Mouse (Mus musculus): ENCODE data around the gene Celf2.

Celf2 gene

DNA sequence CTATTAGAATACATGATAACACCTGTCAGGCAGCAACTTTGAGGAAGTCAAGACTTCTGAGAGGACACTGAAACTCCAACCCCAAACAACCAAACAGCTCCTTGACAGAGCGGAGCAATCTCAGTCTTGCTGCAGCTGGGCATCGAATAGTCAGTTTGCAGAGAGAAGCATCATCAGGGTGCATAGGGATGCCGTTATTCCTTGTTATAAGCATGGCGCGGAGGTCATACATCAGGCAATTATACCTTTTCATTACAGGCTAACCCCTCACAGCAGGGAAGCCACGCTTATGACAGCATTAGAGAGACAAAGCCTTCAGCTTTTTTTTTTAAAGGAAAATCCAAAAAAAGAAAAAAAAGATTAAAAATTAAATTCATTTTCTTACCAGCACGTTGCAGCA, 113.9 kb downstream of the Celf2 start:
- no peak for DNase-seq (ENCODE audit: low read depth in 2 of 2, low spot score in 2 of 2)

DNA sequence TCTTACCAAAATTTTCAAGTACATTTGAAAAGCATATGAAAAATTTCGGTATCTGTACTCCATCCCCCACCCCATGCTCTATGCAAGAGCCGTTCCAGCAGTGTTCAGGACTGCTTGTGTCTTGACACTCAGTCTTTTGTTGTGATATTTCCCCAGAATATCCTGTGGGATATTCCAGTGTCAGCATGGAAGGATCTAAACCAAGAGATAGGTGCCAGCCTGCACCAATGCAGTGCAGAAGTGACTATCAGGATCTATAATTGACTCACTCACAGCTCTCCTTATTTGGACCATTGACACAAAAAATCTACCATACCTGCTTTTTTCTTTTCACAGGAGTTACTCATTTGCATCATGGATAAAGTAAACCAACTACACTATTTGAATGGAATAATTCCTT, 116.9 kb downstream of the Celf2 start:
- DNase-seq (ENCODE audit: low read depth in 2 of 2, low spot score in 2 of 2), result no peak

DNA sequence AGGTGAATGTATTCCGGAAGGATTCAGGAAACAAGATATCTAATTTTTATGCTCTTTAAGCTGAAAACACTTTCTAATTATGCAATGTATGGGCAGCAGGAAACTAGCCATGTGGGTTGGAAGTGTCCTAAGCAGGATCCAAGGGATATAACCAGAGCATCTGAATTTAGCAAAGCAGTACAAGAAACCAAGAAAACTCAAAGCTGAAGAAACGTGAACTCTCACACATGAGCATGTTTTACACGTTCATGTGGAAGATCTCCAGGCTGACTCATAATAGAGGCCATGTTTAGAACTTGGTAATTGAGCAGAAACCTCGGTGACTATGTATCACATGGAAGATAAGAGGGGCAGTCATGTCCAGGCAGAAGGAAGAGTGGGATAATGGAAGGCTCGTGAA, 120.1 kb downstream of the Celf2 start:
- DNase-seq (ENCODE audit: low read depth in 2 of 2, low spot score in 2 of 2), result no peak

DNA sequence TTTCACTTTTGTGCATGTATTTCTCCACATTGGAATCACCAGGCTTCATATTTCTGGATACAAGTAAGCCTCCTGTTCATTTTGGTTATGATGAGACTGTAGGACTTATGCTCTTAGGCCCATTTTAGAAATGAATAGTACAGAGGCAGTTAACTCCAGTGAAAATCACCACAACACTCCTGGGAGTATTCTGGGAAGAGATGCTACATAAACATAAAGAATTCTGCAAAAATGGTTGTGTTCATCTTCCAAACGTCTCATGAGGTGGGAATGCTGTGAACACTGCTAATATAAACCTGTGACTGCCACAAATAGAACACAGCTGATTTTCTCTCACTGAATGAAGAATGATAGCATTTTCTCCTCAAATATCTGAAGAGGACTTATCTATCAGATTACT, 130.6 kb downstream of the Celf2 start:
- DNase-seq (ENCODE audit: low read depth in 2 of 2, low spot score in 2 of 2), result no peak

DNA sequence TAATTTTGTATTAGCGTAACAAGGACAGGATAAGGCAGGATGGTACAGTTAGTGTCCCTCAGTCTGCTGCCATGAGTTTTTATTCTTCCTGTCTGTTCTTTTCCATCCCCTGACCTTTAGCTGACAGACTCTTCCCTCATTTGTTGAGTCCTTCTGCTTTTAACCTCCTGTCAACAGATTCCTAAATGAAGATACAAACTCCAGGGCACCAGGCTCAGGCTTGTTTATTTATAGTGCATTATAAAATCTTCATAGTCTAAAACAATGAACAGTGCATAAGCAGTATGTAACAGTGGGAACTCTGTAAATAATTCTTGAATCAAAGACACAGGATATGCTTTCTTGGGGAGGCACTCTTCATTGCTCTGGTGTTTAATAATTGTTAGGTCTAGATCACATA, 131.5 kb downstream of the Celf2 start:
- DNase-seq (ENCODE audit: low read depth in 2 of 2, low spot score in 2 of 2), result no peak

DNA sequence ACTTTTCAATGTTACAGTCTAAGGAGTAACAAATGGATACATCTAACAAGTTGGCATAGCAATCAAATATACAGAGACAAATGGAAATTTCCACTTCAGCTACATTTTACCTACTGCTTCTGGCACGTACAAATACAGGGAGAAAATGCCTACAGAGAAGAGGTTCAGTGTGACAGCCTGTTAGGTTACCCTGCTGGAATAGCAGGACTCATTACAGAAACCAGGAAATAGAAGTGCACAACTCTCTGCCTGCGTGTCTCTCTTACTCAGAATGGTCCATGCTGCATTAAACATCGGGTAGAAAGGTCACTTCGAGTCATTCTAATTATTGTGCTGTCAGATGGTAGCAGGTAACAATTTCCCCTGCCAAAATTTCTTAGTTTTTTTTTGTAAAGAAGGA, 141.6 kb downstream of the Celf2 start:
- no peak for DNase-seq (ENCODE audit: low read depth in 2 of 2, low spot score in 2 of 2)

DNA sequence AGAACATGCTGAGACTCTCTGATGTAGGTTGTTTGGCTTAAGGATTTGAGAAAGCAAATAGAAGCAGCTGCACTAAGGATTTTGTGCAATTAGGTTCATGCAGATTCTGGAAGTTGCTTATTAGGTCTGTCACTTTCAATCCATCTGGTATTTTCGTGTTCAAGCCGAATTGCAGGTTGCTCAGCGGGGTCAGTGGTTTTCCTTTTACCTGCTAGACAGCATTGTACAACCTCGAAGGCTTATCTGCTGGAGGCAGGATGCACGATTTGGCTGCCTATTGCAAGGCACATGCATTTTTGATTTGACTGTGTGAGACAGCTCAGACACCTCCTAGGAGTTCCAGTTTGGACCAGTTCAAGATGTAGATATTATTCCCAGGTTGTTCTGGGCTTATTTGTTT, 149.8 kb downstream of the Celf2 start:
- no peak for DNase-seq (ENCODE audit: low read depth in 2 of 2, low spot score in 2 of 2)

DNA sequence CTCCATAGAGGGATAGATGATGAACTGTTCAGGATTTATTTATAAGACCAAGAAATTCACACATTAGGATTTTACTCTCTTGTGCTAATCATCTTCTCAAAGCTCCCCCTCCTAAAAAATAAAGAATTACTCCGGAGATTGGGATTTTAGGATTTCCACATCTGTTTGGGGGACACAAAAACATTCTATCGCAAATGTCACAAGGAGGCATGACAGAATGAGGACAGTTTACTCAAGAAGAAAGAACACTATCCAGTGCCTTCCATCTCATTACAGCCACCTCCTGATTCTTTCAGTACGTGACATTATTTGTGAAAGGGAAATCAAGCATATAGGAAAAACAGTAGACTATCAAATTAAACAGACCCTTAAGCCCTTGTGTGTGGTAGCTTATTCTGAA, 150.5 kb downstream of the Celf2 start:
- no peak for DNase-seq (ENCODE audit: low read depth in 2 of 2, low spot score in 2 of 2)

DNA sequence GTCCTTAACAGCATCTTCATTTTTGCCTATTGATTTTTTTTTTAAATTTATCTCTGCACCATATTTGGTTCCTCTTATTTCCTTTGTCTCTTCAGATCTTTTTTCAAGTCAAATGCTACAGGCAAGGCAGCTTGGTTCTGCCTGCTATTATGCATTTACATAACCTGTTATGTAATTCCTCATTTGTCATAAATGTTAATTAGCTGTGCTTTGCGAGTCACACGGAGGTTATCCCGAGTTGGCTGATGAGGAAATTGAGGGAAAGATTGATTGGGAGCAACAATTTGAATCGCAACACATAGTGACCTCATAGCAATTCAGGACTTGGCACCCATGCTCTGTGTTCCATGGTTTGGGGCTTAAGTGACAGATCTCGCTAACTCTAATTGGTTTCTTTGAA, 158.1 kb downstream of the Celf2 start:
- DNase-seq (ENCODE audit: low read depth in 2 of 2, low spot score in 2 of 2), result no peak

DNA sequence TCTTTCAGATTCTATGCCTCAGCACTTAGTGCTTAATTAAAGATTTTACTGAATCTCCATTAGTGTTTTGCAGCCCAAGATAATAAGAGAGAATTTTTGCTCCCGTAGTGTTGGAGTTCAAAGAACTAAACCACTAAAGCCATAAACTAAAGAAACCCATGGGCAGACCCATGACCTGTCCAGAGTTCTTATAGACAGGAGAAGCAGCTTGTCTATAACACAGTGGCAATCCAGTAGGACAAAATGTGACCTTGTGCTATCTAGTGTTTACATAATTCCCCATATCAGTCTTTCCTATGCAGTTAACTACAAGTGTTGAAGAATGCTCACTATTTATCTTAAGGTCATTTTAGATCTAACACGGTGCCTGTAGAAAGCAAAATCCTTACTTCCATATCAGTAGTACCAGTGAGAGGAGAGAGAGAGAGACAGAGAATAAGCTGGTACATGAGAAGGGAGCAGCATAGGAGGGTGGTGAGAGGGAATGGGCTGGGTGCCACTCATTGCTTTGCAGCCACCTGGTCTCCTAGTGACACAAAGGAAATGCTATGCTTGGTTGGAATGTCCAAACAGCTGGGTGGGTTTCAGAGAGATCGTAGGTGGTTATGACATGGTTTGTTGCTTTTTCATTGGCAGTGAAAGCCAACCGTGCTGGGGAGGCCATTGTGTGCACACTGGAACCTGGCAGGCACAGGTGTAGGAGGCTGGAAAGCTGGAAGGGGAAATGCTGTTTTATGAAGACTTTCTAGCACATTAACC, 162.5 kb downstream of the Celf2 start:
- DNase-seq (ENCODE audit: low read depth in 2 of 2, low spot score in 2 of 2), result no peak

DNA sequence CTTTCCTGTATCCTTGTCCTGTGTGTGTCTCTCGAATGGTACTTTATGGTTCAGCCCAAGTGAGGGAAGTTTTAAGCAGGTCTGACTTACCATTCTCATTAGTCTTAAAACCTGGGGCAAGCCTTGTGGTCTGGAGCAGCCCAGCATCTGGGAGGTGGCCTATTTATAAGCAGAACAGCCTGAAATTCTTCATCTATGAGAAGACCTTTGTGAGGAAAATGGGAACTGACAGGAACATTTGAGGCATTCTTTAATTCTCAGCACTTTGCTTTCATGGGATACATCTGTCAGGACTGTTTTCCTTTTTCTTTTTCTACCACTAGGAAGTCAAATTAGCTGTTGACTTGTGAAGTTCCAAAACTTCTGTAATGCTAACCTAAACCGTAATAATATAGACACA, 164.4 kb downstream of the Celf2 start:
- DNase-seq (ENCODE audit: low read depth in 2 of 2, low spot score in 2 of 2), result no peak

DNA sequence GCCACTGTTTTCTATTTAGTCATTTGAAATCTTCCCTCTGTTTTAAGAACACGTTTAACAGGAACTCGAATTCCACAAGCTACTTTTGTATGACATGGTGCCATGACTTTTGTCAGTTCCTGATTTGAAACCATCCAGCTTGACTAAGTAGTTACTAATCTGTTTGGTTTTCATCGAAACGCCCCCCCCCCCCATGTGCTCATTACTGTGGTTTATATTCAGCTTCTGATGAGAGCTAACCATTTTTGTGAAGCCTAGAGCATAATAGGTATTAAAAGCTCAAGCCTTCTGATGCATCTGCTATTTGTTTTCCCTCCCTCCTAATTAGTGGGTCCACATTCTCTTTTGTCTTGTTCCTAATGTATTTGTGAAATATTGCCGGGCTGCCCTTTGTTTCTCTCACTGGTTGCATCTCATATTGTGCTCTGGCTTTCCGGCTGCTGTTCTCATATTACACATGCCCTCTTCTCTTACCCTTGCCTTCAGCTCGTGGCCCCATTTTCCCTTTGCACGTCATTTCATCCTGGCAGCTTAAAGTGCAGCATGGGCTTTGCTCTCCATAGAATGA, 166.4 kb downstream of the Celf2 start:
- no peak for DNase-seq (ENCODE audit: low read depth in 2 of 2, low spot score in 2 of 2)

DNA sequence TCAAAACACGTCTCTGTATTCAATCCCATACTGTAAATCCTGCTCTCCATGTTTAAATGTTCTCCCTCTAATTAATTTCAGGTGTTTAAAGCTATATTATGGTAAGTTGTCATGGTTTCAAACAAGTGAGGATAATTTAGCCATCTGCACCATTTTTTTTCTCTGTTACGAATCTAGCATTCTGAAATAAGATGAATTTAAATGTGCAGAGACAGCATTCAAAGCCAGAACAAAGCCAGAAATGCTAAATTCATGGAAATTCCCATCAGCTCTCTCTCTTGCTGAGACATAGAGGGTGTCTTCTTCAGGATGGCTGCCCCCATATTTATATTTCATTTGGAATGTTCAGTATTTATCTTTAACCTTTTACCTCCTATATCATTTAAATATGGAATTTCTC, 174.5 kb downstream of the Celf2 start:
- no peak for DNase-seq (ENCODE audit: low read depth in 2 of 2, low spot score in 2 of 2)

DNA sequence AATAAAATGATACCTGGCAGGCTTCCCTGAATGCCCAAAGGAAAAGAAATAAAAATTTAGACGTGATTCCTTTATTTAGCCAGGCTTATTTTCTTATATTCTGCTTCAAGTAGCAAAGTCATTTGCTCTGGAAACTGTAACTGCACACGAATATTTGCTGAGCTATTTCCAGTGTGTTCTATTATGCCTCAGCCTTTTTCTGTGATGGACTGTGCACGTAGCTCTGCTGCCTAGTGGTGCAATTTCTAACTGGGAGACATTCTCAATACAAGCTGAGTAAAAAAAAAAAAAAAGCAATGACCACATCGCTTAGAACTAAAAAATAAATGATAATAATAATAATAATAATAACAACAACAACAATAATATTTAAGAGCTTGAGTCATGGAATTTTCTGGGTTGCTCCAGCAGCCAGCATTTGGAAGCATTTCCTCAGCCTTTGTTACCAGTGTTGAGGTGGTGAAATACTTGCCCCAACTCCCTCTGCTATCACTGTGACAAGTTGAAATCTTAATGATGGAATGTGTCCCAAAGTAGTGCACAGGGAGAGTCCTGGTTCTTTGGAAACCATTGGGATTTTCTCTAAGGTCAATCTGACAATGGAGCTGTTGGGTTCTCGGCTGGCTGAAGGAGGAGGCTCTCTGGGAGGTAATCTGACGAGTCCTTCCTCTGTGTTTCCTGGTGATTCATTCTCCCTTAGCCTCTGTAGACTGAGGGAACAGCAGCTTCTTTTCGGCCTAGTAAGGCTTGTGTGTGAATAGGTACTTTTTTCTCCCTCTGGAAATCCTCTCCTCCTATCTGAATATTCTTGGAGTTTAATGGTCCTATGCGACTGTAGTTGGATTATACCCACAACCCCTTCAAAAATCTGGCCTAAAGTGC, 181.1 kb downstream of the Celf2 start:
- no peak for DNase-seq (ENCODE audit: low read depth in 2 of 2, low spot score in 2 of 2)

DNA sequence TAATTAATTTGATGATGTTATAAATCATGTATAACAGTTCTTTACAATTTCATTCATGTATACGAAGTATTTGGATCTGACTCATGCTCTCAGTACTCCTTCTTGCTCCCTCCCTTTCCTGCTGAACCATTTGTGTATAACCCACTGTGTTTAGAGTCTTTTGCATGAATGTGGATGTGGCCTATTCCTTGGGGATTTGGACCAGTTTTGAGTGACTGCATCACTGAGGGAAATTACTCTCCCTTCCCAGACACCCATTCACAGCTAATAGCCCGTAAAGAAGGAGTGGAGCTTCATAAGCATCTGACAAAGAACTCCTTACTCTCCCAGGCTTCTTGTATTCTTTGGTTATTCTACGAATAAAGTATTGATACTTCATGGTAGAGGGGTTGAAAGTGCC, 189.6 kb downstream of the Celf2 start:
- no peak for DNase-seq (ENCODE audit: low read depth in 2 of 2, low spot score in 2 of 2)

DNA sequence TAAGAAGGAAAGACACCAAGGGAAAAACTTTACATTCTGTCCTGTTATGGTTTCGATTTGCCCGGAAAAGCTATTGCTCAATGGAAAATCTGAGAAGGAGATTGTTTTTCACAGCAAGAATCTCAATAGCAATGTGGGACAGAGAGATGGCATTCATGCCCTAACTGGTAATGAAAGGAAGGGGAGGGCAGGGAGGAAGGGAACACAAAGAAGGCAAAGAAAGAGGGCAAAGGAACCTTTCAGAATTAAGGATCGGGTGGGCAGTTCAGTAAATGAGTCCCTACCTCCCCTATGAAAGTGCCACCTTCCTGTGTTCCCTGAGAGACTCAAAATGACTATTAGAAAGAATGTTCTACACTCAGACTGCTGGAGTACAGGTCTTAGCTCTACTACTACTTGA, 197.6 kb downstream of the Celf2 start:
- DNase-seq (ENCODE audit: low read depth in 2 of 2, low spot score in 2 of 2), result no peak

DNA sequence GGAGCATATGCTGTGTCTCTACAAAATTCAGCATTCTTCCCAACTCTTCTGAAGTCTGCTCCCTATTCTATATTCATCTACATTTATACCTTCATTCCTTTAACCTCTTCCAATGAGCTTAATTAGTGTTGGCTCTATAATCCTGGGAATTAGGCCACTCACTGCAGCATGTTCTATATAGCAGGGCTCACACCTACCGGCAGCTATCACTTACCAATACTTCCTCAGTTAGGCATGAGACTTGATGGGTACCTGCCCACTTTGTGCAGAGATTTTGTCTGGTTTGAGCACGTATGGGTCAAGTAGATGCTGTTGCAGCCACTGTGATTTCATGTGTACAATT, 198.6 kb downstream of the Celf2 start:
- no peak for DNase-seq (ENCODE audit: low read depth in 2 of 2, low spot score in 2 of 2)

DNA sequence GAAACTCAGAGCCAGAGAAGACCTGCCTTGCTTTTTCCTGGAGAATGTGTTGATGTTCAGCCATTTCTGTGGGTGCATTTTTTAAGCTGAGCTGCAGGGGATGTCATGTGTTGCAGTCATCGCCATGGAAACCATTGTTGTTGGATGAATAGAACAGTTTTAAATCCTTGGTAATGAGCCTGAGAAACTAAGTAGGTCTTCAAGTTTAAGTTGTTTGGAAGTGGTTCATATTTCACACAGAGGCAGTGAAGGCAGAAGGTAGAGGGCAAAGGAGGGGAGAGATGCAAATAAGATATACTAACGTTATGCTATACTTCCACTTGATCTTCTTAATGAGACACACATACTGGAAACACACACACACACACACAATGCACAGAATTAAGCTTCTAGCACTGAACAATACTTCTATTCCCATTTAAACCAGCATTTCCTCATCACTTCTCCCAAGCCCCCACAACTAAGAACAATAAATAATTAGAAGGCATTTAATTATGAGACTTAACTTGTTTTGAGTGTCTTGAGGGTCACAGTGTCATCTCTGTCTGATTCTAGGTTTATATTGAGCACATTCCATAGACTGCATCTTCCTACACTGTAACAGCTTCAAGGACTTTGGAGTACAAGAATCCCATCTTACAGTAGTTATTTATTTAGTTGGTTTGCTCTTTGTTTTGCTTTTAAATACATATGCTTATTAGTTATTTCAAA, 199.1 kb downstream of the Celf2 start:
- no peak for DNase-seq (ENCODE audit: low read depth in 2 of 2, low spot score in 2 of 2)

DNA sequence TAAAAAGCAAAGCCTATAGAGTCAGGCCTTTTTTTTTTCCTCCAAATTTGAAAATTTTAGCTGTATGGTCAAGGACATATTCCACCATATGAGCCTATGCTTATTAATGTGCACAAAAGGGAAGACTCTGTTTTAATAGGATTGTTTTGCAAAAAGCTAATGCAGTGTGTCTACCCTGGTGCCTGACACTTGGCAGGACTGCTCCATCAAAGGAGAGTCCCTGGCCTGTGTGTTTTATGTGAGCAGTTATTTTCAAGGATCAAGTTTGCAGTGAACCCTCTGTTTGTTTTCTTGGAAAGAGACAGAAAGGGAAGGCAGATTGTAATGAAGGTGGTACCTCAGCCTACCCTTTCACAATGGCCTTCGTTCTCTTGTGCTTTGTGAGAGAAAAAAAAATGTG, 200.0 kb downstream of the Celf2 start:
- no peak for DNase-seq (ENCODE audit: low read depth in 2 of 2, low spot score in 2 of 2)

DNA sequence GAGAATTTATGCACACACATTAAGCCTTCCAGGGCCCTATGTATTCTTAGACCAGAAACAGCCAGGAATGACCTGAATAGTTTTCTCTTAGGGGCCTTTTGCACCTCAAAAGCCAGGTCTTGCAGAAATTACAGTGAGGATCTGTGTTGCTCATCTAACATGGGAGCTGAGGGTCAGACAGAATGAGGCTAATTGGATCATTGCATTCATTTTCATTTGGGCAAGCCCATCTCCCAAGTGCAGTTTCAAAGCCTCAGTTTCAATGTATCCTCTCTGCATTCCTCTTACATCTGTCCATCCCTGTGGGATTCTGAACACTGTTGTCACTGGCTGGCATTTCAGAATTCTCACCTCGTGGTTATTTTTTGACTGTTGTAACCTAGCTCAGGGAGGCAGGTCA, 200.6 kb downstream of the Celf2 start:
- no peak for DNase-seq (ENCODE audit: low read depth in 2 of 2, low spot score in 2 of 2)

DNA sequence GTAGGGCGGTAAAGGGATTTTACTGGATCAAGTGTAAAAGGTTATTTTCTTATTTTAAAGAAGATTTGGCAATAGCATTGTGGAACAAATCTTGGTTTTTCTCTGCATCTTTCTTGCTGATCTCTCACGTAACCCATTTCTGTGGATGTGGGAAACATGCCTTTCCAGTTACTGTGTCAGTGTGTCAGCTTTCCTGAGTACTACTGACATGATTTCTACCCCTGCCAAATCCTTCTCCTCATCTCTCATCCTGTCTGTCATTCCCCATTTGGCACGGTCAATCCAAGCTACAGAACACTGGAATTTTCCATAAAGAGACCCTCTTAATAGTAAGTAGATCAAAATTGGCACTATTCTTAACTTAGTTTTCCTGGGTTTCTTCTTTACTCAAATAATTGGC, 221.9 kb downstream of the Celf2 start:
- no peak for DNase-seq (ENCODE audit: low read depth in 2 of 2, low spot score in 2 of 2)

DNA sequence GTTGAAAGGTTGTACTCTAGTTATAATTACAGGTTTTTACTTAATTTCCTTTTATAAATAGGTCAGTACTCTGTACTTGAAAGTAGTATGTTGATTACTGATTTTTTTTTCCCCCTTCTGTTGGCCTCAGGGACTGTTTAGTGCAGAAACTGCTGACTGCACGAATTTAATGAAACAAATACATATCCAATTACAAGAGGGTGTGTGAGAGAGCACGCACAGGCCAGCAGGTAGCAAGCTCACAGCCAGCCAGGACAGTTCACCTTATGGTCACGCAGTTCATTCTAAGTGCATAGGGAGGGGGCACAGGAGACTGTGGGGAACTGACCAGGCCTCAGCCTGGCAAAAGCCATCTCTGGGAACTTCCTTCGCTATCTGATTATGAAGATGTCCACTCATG, 236.1 kb downstream of the Celf2 start:
- no peak for DNase-seq (ENCODE audit: low read depth in 2 of 2, low spot score in 2 of 2)
